Mouse (Mus musculus) hindbrain, embryonic 15.5 days (tissue): ENCODE results near the gene Wwox. TPM values are rescaled to one million over a fixed set of nuclear protein-coding genes. Genes with fewer than 3 reads are reported as not detected.

Experiments
- ATAC-seq: fragments of 200-750 bp; cut with Nextera tagmentation; 2 replicates; pipeline ENCODE4 v1.8.0; 2017; ENCODE audit warnings: low read depth, moderate number of reproducible peaks, moderate TSS enrichment; ENCODE audit not compliant: low FRiP score
- H3K27ac ChIP-seq: fragments of 300-500 bp; sonication (generic); replicated peaks from 2 replicates; pipeline ENCODE4 v1.5.1; 2015; ENCODE audit warnings: mild to moderate bottlenecking, inconsistent platforms
- H3K27me3 ChIP-seq: fragments of 300-500 bp; sonication (generic); 2 replicates; pipeline ENCODE4 v1.6.1; 2015; ENCODE audit warnings: control low read depth, inconsistent platforms
- H3K36me3 ChIP-seq: fragments of 300-500 bp; sonication (generic); 2 replicates; pipeline ENCODE4 v1.6.1; 2015; ENCODE audit warnings: control low read depth, inconsistent platforms
- H3K4me1 ChIP-seq: fragments of 300-500 bp; sonication (generic); replicated peaks from 2 replicates; pipeline ENCODE4 v1.6.1; 2015; ENCODE audit warnings: control low read depth, inconsistent platforms
- H3K4me2 ChIP-seq: fragments of 300-500 bp; sonication (generic); 2 replicates; pipeline ENCODE4 v1.6.1; 2015; ENCODE audit warnings: moderate library complexity, mild to moderate bottlenecking, inconsistent platforms
- H3K4me3 ChIP-seq: fragments of 300-500 bp; sonication (generic); 2 replicates; pipeline ENCODE4 v1.5.1; 2015; ENCODE audit warnings: mild to moderate bottlenecking, inconsistent platforms
- H3K9ac ChIP-seq: fragments of 300-500 bp; sonication (generic); 2 replicates; pipeline ENCODE4 v1.6.1; 2015; ENCODE audit warnings: inconsistent platforms
- H3K9me3 ChIP-seq: fragments of 300-500 bp; sonication (generic); 2 replicates; pipeline ENCODE4 v1.6.1; 2016; ENCODE audit warnings: control low read depth, inconsistent platforms
- WGBS: fragments of 180-500 bp; shearing (Covaris S2); methylation state at CpG from one replicate; pipeline ENCODE4 v1.1.7; 2015; 5-methylcytosine and 5-hydroxymethylcytosine counted together
- polyA plus RNA-seq: library from polyadenylated mRNA; unstranded; fragments of >200 nt; fragmentation: Nextera tagmentation; extraction: Ambion mirVana; gene quantifications from 2 replicates; pipeline ENCODE4 v1.2.1, GENCODE M21; 2015

The Wwox gene
- polyA plus RNA-seq, 1 experiment from 2014 or later = 13.9 TPM

DNA sequence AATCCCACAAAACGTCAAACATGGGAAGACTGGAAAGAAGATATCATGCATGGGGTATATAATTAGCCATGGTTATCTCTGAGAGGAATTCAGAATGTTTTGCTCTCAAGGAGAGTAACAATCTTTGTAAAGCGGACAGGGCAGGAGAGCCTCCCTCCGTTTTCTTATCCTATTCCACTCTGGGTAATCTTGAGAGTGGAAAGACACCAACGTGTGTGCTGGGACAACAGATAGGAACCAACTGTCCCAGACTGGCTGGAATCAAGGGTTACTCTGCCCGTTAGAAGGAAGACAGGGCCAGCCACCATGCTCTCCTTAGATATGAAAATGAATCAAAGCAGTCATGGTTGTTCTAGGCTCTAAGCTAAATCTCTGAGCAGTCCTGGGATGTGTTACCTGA lies 650.7 kb downstream of the Wwox start:
- WGBS = 82% methylated on average over 5 of the region's 5 CpGs
- no peak overlapping the region for H3K27ac ChIP-seq
- no peak overlapping the region for H3K4me3 ChIP-seq
- no peaks in the 10 kb centered on the region for H3K4me1 ChIP-seq
- H3K36me3 ChIP-seq = no peaks in the 10 kb centered on the region
- no peak overlapping the region for H3K9ac ChIP-seq
- no peak overlapping the region for H3K4me2 ChIP-seq
- ATAC-seq = no peak
- no peaks in the 10 kb centered on the region for H3K9me3 ChIP-seq
- no peaks in the 10 kb centered on the region for H3K27me3 ChIP-seq

DNA sequence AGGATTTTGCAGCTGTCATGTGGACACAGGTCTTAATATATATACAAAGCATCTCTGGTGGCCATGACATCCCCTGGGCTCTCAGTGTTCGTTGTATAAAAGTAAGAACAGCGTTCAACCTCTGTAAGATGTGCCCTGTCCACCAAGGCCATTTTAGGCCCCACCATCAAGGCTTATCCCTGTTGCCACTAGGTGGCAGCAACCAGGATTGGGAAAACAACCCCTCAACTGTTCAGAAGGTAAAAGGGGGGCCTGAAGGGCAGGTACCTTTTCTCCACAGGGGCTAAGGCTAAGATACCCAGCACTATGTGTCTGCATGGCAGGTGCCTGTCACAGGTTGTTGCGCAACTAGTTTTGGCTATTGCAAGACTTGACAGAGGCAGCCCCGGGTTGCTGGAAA lies 656.1 kb downstream of the Wwox start:
- Histone ChIP-seq H3K36me3 (no peaks in the 10 kb centered on the region), H3K9me3 (no peaks in the 10 kb centered on the region), H3K27me3 (no peaks in the 10 kb centered on the region), H3K4me3 (no peak overlapping the region), H3K4me1 (no peaks in the 10 kb centered on the region), H3K9ac (no peak overlapping the region), H3K27ac (no peak overlapping the region), H3K4me2 (no peak overlapping the region)
- 88% methylated on average over 4 of the region's 4 CpGs for WGBS
- no peak for ATAC-seq

- no peak overlapping the region for H3K4me3 ChIP-seq
- 84% methylated on average over 9 of the region's 9 CpGs for WGBS
- no peak overlapping the region for H3K9ac ChIP-seq
- H3K9me3 ChIP-seq = no peaks in the 10 kb centered on the region
- no peak for ATAC-seq
- no peak overlapping the region for H3K4me2 ChIP-seq
- no peaks in the 10 kb centered on the region for H3K36me3 ChIP-seq
- H3K27ac ChIP-seq = no peak overlapping the region
- no peaks in the 10 kb centered on the region for H3K4me1 ChIP-seq
- no peaks in the 10 kb centered on the region for H3K27me3 ChIP-seq
Measured at GRCm38 (mm10) chr8:115097988-115098562, 658.6 kb downstream of the Wwox start.

GRCm38 (mm10) chr8:115109309-115109708 lies 669.9 kb downstream of the Wwox start:
- 0 out of 2 replicates have a peak, but pooled peaks cover 4% of the 10 kb centered on the region for H3K27me3 ChIP-seq
- H3K9ac ChIP-seq = no peak overlapping the region
- no peak overlapping the region for H3K4me2 ChIP-seq
- no peaks in the 10 kb centered on the region for H3K9me3 ChIP-seq
- WGBS = 67% methylated on average over 3 of the region's 3 CpGs
- no peak overlapping the region for H3K27ac ChIP-seq
- no peak for ATAC-seq
- H3K4me3 ChIP-seq = no peak overlapping the region
- H3K4me1 ChIP-seq = peaks cover 3% of the 10 kb centered on the region; the same call in 1 of the 2 replicates
- H3K36me3 ChIP-seq = no peaks in the 10 kb centered on the region

DNA sequence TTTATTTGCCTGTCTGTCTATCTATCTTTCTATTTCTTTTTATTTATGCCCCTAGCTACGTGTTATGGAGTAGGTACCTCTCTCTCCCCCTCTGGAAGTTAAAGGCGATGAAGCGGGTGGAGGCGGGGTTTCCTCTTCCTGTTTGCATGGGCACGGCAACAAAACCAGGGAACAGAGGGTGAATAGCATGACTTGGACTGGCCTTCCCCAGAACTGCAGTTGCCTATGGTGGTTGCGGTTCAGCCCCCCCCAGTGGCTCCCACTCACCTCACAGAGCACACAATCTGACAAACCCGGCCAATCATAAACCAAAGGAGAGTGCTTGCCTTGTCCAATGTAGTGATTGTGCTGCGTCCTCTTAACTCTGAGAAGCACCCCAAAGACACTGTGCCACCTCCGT lies 671.0 kb downstream of the Wwox start:
- Histone ChIP-seq H3K9ac (no peak overlapping the region), H3K36me3 (no peaks in the 10 kb centered on the region), H3K27me3 (0 out of 2 replicates have a peak, but pooled peaks cover 4% of the 10 kb centered on the region), H3K4me1 (peaks cover 3% of the 10 kb centered on the region; the same call in 1 of the 2 replicates), H3K9me3 (no peaks in the 10 kb centered on the region), H3K4me3 (no peak overlapping the region), H3K27ac (no peak overlapping the region), H3K4me2 (no peak overlapping the region)
- 88% methylated on average over 9 of the region's 9 CpGs for WGBS
- ATAC-seq = no peak

GRCm38 (mm10) chr8:115112062-115112461 lies 672.6 kb downstream of the Wwox start:
- H3K36me3 ChIP-seq = no peaks in the 10 kb centered on the region
- ATAC-seq = no peak
- H3K27me3 ChIP-seq = 0 out of 2 replicates have a peak, but pooled peaks cover 4% of the 10 kb centered on the region
- 88% methylated on average over 2 of the region's 2 CpGs for WGBS
- peaks cover 3% of the 10 kb centered on the region; the same call in 1 of the 2 replicates for H3K4me1 ChIP-seq
- H3K9me3 ChIP-seq = no peaks in the 10 kb centered on the region
- H3K4me2 ChIP-seq = no peak overlapping the region
- H3K4me3 ChIP-seq = no peak overlapping the region
- no peak overlapping the region for H3K27ac ChIP-seq
- no peak overlapping the region for H3K9ac ChIP-seq

GRCm38 (mm10) chr8:115114498-115114897 lies 675.0 kb downstream of the Wwox start:
- Histone ChIP-seq H3K9me3 (no peaks in the 10 kb centered on the region), H3K4me2 (no peak overlapping the region), H3K4me1 (no peaks in the 10 kb centered on the region), H3K4me3 (no peak overlapping the region), H3K27ac (no peak overlapping the region), H3K9ac (no peak overlapping the region), H3K36me3 (no peaks in the 10 kb centered on the region), H3K27me3 (0 out of 2 replicates have a peak, but pooled peaks cover 4% of the 10 kb centered on the region)
- 37% methylated on average over 6 of the region's 6 CpGs for WGBS
- no peak for ATAC-seq

GRCm38 (mm10) chr8:115126081-115126480 lies 686.6 kb downstream of the Wwox start:
- H3K9ac ChIP-seq = no peak overlapping the region
- no peaks in the 10 kb centered on the region for H3K27me3 ChIP-seq
- H3K4me3 ChIP-seq = no peak overlapping the region
- WGBS = 37% methylated on average over 7 of the region's 7 CpGs
- H3K9me3 ChIP-seq = no peaks in the 10 kb centered on the region
- H3K27ac ChIP-seq = no peak overlapping the region
- no peak for ATAC-seq
- no peaks in the 10 kb centered on the region for H3K4me1 ChIP-seq
- H3K4me2 ChIP-seq = no peak overlapping the region
- no peaks in the 10 kb centered on the region for H3K36me3 ChIP-seq

GRCm38 (mm10) chr8:115126674-115127073 lies 687.2 kb downstream of the Wwox start:
- H3K9me3 ChIP-seq = no peaks in the 10 kb centered on the region

GRCm38 (mm10) chr8:115129307-115129706 lies 689.9 kb downstream of the Wwox start:
- Histone ChIP-seq H3K4me1 (peaks cover 11% of the 10 kb centered on the region), H3K4me3 (no peak overlapping the region), H3K36me3 (no peaks in the 10 kb centered on the region), H3K27me3 (no peaks in the 10 kb centered on the region), H3K27ac (no peak overlapping the region), H3K4me2 (no peak overlapping the region), H3K9ac (no peak overlapping the region), H3K9me3 (no peaks in the 10 kb centered on the region)
- WGBS = 94% methylated on average over 4 of the region's 4 CpGs
- ATAC-seq = no peak

More at GRCm38 (mm10) chr8:115126674-115127073, 687.2 kb downstream of the Wwox start:
- H3K4me2 ChIP-seq = no peak overlapping the region
- H3K27ac ChIP-seq = no peak overlapping the region
- H3K27me3 ChIP-seq = no peaks in the 10 kb centered on the region
- no peak overlapping the region for H3K4me3 ChIP-seq
- no peaks in the 10 kb centered on the region for H3K4me1 ChIP-seq
- 92% methylated on average over 5 of the region's 5 CpGs for WGBS
- no peak for ATAC-seq
- H3K9ac ChIP-seq = no peak overlapping the region
- no peaks in the 10 kb centered on the region for H3K36me3 ChIP-seq

DNA sequence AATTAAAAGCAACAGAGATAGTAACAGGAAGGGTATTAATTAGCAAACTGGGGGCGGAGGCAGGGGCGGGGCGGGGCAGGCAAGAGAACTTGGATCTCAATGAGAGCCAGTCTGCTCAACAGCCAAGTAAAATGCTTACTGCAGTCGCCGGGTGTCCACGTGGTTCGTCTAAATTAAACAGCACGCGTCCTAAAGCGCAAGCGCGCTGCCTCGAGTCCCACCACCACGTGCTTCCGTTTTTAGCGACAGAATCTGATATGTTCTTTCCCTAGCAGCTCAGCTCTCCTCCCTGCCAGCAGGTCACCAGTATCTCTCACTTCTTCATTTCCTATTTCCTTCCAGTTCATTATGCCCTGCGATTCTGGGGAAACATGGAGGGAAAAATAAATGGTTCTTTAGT lies 693.7 kb downstream of the Wwox start:
- no peak for ATAC-seq
- Histone ChIP-seq H3K9me3 (no peaks in the 10 kb centered on the region), H3K36me3 (no peaks in the 10 kb centered on the region), H3K9ac (no peak overlapping the region), H3K27ac (no peak overlapping the region), H3K27me3 (no peaks in the 10 kb centered on the region), H3K4me2 (no peak overlapping the region), H3K4me3 (no peak overlapping the region), H3K4me1 (peaks cover 11% of the 10 kb centered on the region)
- WGBS = 57% methylated on average over 17 of the region's 17 CpGs

DNA sequence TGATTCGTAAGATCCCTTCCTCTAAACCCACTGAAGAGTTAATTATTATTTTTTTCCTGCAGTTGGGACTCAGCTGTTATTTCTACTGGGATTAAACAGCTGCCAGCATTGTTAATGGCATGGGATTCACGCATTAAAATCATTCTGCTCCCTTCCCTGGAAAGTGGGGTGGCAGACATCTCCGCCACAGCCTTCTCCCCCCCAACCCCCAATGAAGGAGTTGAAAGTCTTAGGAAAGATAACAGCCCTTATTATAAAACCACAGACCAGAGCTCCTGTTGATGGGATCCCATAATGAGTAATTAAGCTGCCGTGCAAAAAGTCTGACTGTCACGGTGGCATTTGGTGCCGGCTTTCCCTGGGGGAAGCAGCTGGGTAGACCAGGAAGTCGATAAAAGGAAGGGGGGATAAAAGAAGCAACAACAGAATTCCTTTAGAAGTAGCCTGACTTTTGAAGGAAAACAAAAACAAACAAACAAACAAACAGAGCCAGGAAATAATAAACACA lies 694.3 kb downstream of the Wwox start:
- Histone ChIP-seq H3K4me1 (peaks cover 11% of the 10 kb centered on the region), H3K4me3 (no peak overlapping the region), H3K9me3 (no peaks in the 10 kb centered on the region), H3K4me2 (no peak overlapping the region), H3K36me3 (no peaks in the 10 kb centered on the region), H3K27ac (no peak overlapping the region), H3K27me3 (no peaks in the 10 kb centered on the region), H3K9ac (no peak overlapping the region)
- 22% methylated on average over 7 of the region's 7 CpGs for WGBS
- ATAC-seq = no peak

DNA sequence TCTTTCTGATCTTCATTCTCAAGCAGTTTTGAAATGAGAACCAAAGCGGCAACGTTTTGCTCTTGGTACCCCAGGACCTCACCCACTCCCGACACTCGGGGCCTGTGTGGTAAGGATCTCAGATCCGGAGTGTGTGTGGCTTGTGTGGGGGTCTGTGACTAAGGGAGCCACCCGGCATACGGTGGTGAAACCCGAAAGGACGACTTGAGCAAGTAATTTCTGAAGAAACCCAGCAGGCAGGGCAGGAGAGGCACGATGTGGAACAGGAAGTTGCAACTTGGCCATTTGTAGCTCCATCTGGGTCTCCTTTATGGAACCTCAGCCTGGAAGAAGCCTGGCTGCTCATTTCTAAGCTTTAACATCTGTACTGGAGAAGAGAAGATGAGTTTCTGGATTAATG lies 697.4 kb downstream of the Wwox start:
- no peak overlapping the region for H3K27ac ChIP-seq
- H3K4me3 ChIP-seq = no peak overlapping the region
- no peaks in the 10 kb centered on the region for H3K27me3 ChIP-seq
- no peaks in the 10 kb centered on the region for H3K36me3 ChIP-seq
- H3K9me3 ChIP-seq = no peaks in the 10 kb centered on the region
- no peak overlapping the region for H3K4me2 ChIP-seq
- no peak for ATAC-seq
- WGBS = 91% methylated on average over 10 of the region's 10 CpGs
- H3K9ac ChIP-seq = no peak overlapping the region
- H3K4me1 ChIP-seq = peaks cover 22% of the 10 kb centered on the region
